Mouse (Mus musculus) G1E (cell line): ENCODE measurements around the gene Lgmn. TPM values are rescaled to one million over a fixed set of nuclear protein-coding genes. Genes with fewer than 3 reads are reported as not detected.

ENCODE experiments used
- ATAC-seq: 2 replicates; pipeline ENCODE4 v1.8.0; 2016; ENCODE audit warnings: mild to moderate bottlenecking; ENCODE audit not compliant: insufficient number of reproducible peaks, poor library complexity, low FRiP score, severe bottlenecking; ENCODE audit errors: extremely low read depth
- DNase-seq: peaks from one replicate; pipeline ENCODE4 v3.0.0; 2012; ENCODE audit warnings: low spot score
- H3K27me3 ChIP-seq: 2 replicates; pipeline ENCODE4 v1.6.1; 2012; ENCODE audit warnings: mild to moderate bottlenecking, low read length, inconsistent platforms; ENCODE audit not compliant: insufficient read depth
- H3K36me3 ChIP-seq: replicated peaks from 2 replicates; pipeline ENCODE3; 2012; ENCODE audit warnings: mild to moderate bottlenecking, inconsistent platforms
- H3K4me1 ChIP-seq: 2 replicates; pipeline ENCODE4 v1.6.1; 2012; ENCODE audit warnings: low read depth, low read length, inconsistent platforms, mixed read lengths; ENCODE audit not compliant: insufficient read depth
- H3K4me3 ChIP-seq: 2 replicates; pipeline ENCODE4 v1.5.1; 2012; ENCODE audit warnings: low read depth, mild to moderate bottlenecking, inconsistent platforms, low read length, moderate library complexity, mixed read lengths
- H3K9me3 ChIP-seq: replicated peaks from 2 replicates; pipeline ENCODE4 v1.6.1; 2012; ENCODE audit warnings: inconsistent platforms
- CTCF ChIP-seq: IDR thresholded peaks from 2 replicates; pipeline ENCODE4 v1.5.1; 2012; ENCODE audit warnings: low read depth, low read length, inconsistent platforms, mixed read lengths
- GATA1 ChIP-seq: IDR thresholded peaks from 2 replicates; pipeline ENCODE4 v1.6.1; 2012; ENCODE audit warnings: borderline replicate concordance, low read length, inconsistent platforms, mixed read lengths
- GATA2 ChIP-seq: IDR thresholded peaks from 2 replicates; pipeline ENCODE4 v1.6.1; 2012; ENCODE audit warnings: low read depth, low read length, inconsistent platforms, borderline replicate concordance
- POLR2AphosphoS5 ChIP-seq: IDR thresholded peaks from 2 replicates; pipeline ENCODE4 v1.6.1; 2012; ENCODE audit warnings: low read depth, low read length, inconsistent platforms; ENCODE audit not compliant: insufficient replicate concordance
- TAL1 ChIP-seq: conservative IDR thresholded peaks from 2 replicates; pipeline ENCODE4 v1.6.1; 2012; ENCODE audit warnings: low read depth, low read length, inconsistent platforms, mixed read lengths
- polyA plus RNA-seq: library from polyadenylated mRNA; stranded (reverse); fragments of >175 nt; gene quantifications from 2 replicates; pipeline ENCODE4 v1.2.3, GENCODE M21; 2012
- total RNA-seq, 2 experiments: library from RNA; stranded (forward) in 1 of 2; stranded (reverse) in 1 of 2; fragments of 200-1000 nt in 1 of 2; fragments of >200 nt in 1 of 2; fragmentation: Nextera tagmentation in 1 of 2; gene quantifications; 2 replicates each; pipeline ENCODE4 v1.2.3; 2014 to 2017

Gene Lgmn
- total and polyA plus RNA-seq, 3 experiments: 1.7 to 22.0 (median 14.0) TPM

GRCm38 (mm10) chr12:102420168-102420890, 19.3 kb downstream of the Lgmn start:
- H3K9me3 ChIP-seq: no peaks in the 10 kb centered on the region
- peaks cover 20% of the 10 kb centered on the region for H3K4me1 ChIP-seq
- no peaks in the 10 kb centered on the region for H3K36me3 ChIP-seq
- ATAC-seq (peak; percentile 83), DNase-seq (no peak)
- TF ChIP-seq GATA2 (no peak), GATA1 (no peak), TAL1 (peak; percentile 76)
- H3K27me3 ChIP-seq: peaks cover 4% of the 10 kb centered on the region
- H3K4me3 ChIP-seq: no peak overlapping the region

- Histone ChIP-seq H3K27me3 (peaks cover 4% of the 10 kb centered on the region), H3K9me3 (no peaks in the 10 kb centered on the region), H3K4me3 (no peak overlapping the region), H3K36me3 (no peaks in the 10 kb centered on the region), H3K4me1 (peaks cover 20% of the 10 kb centered on the region)
- ATAC-seq: no peak; the same call in 1 of the 2 replicates
- no peak for DNase-seq
- TF ChIP-seq CTCF (no peak), TAL1 (no peak), GATA2 (no peak), POLR2AphosphoS5 (no peak), GATA1 (no peak)
Measured at GRCm38 (mm10) chr12:102419544-102419943, 20.1 kb downstream of the Lgmn start.

GRCm38 (mm10) chr12:102417701-102418100, 21.9 kb downstream of the Lgmn start:
- no peak for ATAC-seq
- no peak for DNase-seq
- H3K4me1 ChIP-seq: peaks cover 17% of the 10 kb centered on the region
- no peaks in the 10 kb centered on the region for H3K36me3 ChIP-seq
- no peak overlapping the region for H3K4me3 ChIP-seq
- TF ChIP-seq TAL1 (no peak), GATA2 (no peak), CTCF (no peak), POLR2AphosphoS5 (no peak), GATA1 (no peak)
- H3K27me3 ChIP-seq: peaks cover 4% of the 10 kb centered on the region
- H3K9me3 ChIP-seq: no peaks in the 10 kb centered on the region

GRCm38 (mm10) chr12:102416955-102417510, 22.6 kb downstream of the Lgmn start:
- Histone ChIP-seq H3K27me3 (peaks cover 4% of the 10 kb centered on the region), H3K9me3 (no peaks in the 10 kb centered on the region), H3K4me3 (no peak overlapping the region), H3K36me3 (no peaks in the 10 kb centered on the region), H3K4me1 (peaks cover 13% of the 10 kb centered on the region)
- no peak for ATAC-seq
- DNase-seq: no peak
- TF ChIP-seq POLR2AphosphoS5: no peak
- no peak for TF ChIP-seq TAL1
- TF ChIP-seq GATA2: no peak
- TF ChIP-seq CTCF: no peak
- TF ChIP-seq GATA1: no peak

- no peak for ATAC-seq
- Histone ChIP-seq H3K27me3 (peaks cover 4% of the 10 kb centered on the region), H3K4me3 (no peak overlapping the region), H3K36me3 (no peaks in the 10 kb centered on the region), H3K9me3 (no peaks in the 10 kb centered on the region), H3K4me1 (peaks cover 13% of the 10 kb centered on the region)
- TF ChIP-seq TAL1 (no peak), CTCF (no peak)
- DNase-seq: no peak
Measured at GRCm38 (mm10) chr12:102416391-102416837, 23.2 kb downstream of the Lgmn start.

- no peak for DNase-seq
- H3K4me3 ChIP-seq: no peak overlapping the region
- no peak for ATAC-seq
- H3K27me3 ChIP-seq: peaks cover 4% of the 10 kb centered on the region
- TF ChIP-seq TAL1 (no peak), GATA1 (no peak), CTCF (no peak), GATA2 (no peak), POLR2AphosphoS5 (no peak)
- no peaks in the 10 kb centered on the region for H3K9me3 ChIP-seq
- peaks cover 3% of the 10 kb centered on the region for H3K4me1 ChIP-seq
- H3K36me3 ChIP-seq: no peaks in the 10 kb centered on the region
Measured at GRCm38 (mm10) chr12:102414686-102415085, 24.9 kb downstream of the Lgmn start.
